Mouse (Mus musculus) embryonic facial prominence, embryonic 10.5 days (tissue): ENCODE results near the gene Prmt7. TPM values are rescaled to one million over a fixed set of nuclear protein-coding genes. Genes with fewer than 3 reads are reported as not detected.

ENCODE experiments used
- DNase-seq: peaks from one replicate; pipeline ENCODE4 v3.0.0-alpha.2; 2017; ENCODE audit warnings: low spot score
- H3K27ac ChIP-seq: fragments of 300-500 bp; sonication (generic); replicated peaks from 2 replicates; pipeline ENCODE4 v1.5.1; 2016; ENCODE audit warnings: mild to moderate bottlenecking
- H3K27me3 ChIP-seq: fragments of 300-500 bp; sonication (generic); replicated peaks from 2 replicates; pipeline ENCODE4 v1.6.1; 2016; ENCODE audit warnings: low read depth, mild to moderate bottlenecking; ENCODE audit not compliant: poor library complexity, severe bottlenecking
- H3K36me3 ChIP-seq: fragments of 300-500 bp; sonication (generic); replicated peaks from 2 replicates; pipeline ENCODE4 v1.6.1; 2016; ENCODE audit warnings: mild to moderate bottlenecking, moderate library complexity
- H3K4me1 ChIP-seq: fragments of 300-500 bp; sonication (generic); 2 replicates; pipeline ENCODE4 v1.6.1; 2016
- H3K4me3 ChIP-seq: fragments of 300-500 bp; sonication (generic); 2 replicates; pipeline ENCODE4 v1.5.1; 2016; ENCODE audit warnings: mild to moderate bottlenecking, moderate library complexity
- H3K9me3 ChIP-seq: fragments of 300-500 bp; sonication (generic); 2 replicates; pipeline ENCODE4 v1.6.1; 2016; ENCODE audit warnings: mild to moderate bottlenecking
- WGBS: fragments of 180-500 bp; shearing (Covaris S2); methylation state at CpG from one replicate; pipeline ENCODE4 v1.1.7; 2016; 5-methylcytosine and 5-hydroxymethylcytosine counted together
- polyA plus RNA-seq: library from polyadenylated mRNA; unstranded; fragments of >200 nt; fragmentation: Nextera tagmentation; extraction: Ambion mirVana; gene quantifications from 2 replicates; pipeline ENCODE4 v1.2.1, GENCODE M21; 2016

Gene Prmt7
- polyA plus RNA-seq, 1 experiment from 2014 or later = 75.8 TPM

GRCm38 (mm10) chr8:106273468-106273867, 62.7 kb downstream of the Prmt7 start:
- Histone ChIP-seq H3K27ac (no peak overlapping the region), H3K36me3 (no peaks in the 10 kb centered on the region), H3K9me3 (no peaks in the 10 kb centered on the region), H3K4me3 (no peak overlapping the region), H3K27me3 (no peaks in the 10 kb centered on the region), H3K4me1 (peaks cover 41% of the 10 kb centered on the region)
- 82% methylated on average over 3 of the region's 3 CpGs for WGBS
- no peak for DNase-seq

GRCm38 (mm10) chr8:106276709-106277317, 66.1 kb downstream of the Prmt7 start:
- DNase-seq = no peak
- H3K9me3 ChIP-seq = no peaks in the 10 kb centered on the region
- no peak overlapping the region for H3K4me3 ChIP-seq
- no peak overlapping the region for H3K27ac ChIP-seq
- H3K36me3 ChIP-seq = no peaks in the 10 kb centered on the region
- no peaks in the 10 kb centered on the region for H3K27me3 ChIP-seq
- peaks cover 23% of the 10 kb centered on the region for H3K4me1 ChIP-seq
- 83% methylated on average over 5 of the region's 5 CpGs for WGBS

- Histone ChIP-seq H3K4me1 (peaks cover 20% of the 10 kb centered on the region), H3K9me3 (no peaks in the 10 kb centered on the region), H3K36me3 (no peaks in the 10 kb centered on the region), H3K4me3 (no peak overlapping the region), H3K27me3 (no peaks in the 10 kb centered on the region), H3K27ac (no peak overlapping the region; the same call in 1 of the 2 replicates)
- WGBS = 78% methylated on average over 11 of the region's 11 CpGs
- DNase-seq = no peak
Measured at GRCm38 (mm10) chr8:106278367-106279042, 67.8 kb downstream of the Prmt7 start.

- H3K9me3 ChIP-seq = no peaks in the 10 kb centered on the region
- DNase-seq = no peak
- no peak overlapping the region for H3K27ac ChIP-seq
- no peaks in the 10 kb centered on the region for H3K27me3 ChIP-seq
- H3K4me3 ChIP-seq = no peak overlapping the region
- no peaks in the 10 kb centered on the region for H3K36me3 ChIP-seq
- WGBS = 51% methylated on average over 5 of the region's 5 CpGs
- H3K4me1 ChIP-seq = peaks cover 20% of the 10 kb centered on the region
Measured at GRCm38 (mm10) chr8:106280154-106280553, 69.4 kb downstream of the Prmt7 start.

GRCm38 (mm10) chr8:106280844-106281243, 70.1 kb downstream of the Prmt7 start:
- no peak for DNase-seq
- no peaks in the 10 kb centered on the region for H3K9me3 ChIP-seq
- peaks cover 20% of the 10 kb centered on the region for H3K4me1 ChIP-seq
- H3K27me3 ChIP-seq = no peaks in the 10 kb centered on the region
- no peak overlapping the region for H3K27ac ChIP-seq
- no peaks in the 10 kb centered on the region for H3K36me3 ChIP-seq
- WGBS = 46% methylated on average over 4 of the region's 4 CpGs
- no peak overlapping the region for H3K4me3 ChIP-seq

GRCm38 (mm10) chr8:106287445-106287844, 76.7 kb downstream of the Prmt7 start:
- WGBS = 23% methylated on average over 2 of the region's 2 CpGs
- no peaks in the 10 kb centered on the region for H3K9me3 ChIP-seq
- H3K36me3 ChIP-seq = no peaks in the 10 kb centered on the region
- DNase-seq = no peak
- no peaks in the 10 kb centered on the region for H3K27me3 ChIP-seq
- H3K27ac ChIP-seq = no peak overlapping the region; the same call in 1 of the 2 replicates
- H3K4me3 ChIP-seq = no peak overlapping the region
- H3K4me1 ChIP-seq = peaks cover 15% of the 10 kb centered on the region

GRCm38 (mm10) chr8:106288732-106289131, 78.0 kb downstream of the Prmt7 start:
- Histone ChIP-seq H3K9me3 (no peaks in the 10 kb centered on the region), H3K27me3 (no peaks in the 10 kb centered on the region), H3K4me1 (peaks cover 16% of the 10 kb centered on the region; the same call in 1 of the 2 replicates), H3K27ac (no peak overlapping the region; the same call in 1 of the 2 replicates), H3K4me3 (no peak overlapping the region), H3K36me3 (no peaks in the 10 kb centered on the region)
- DNase-seq = no peak
- WGBS = 33% methylated on average over 3 of the region's 3 CpGs

- Histone ChIP-seq H3K27me3 (no peaks in the 10 kb centered on the region), H3K4me3 (no peak overlapping the region), H3K9me3 (no peaks in the 10 kb centered on the region), H3K27ac (no peak overlapping the region), H3K36me3 (no peaks in the 10 kb centered on the region), H3K4me1 (peaks cover 16% of the 10 kb centered on the region; the same call in 1 of the 2 replicates)
- DNase-seq = no peak
- 63% methylated on average over 7 of the region's 7 CpGs for WGBS
Measured at GRCm38 (mm10) chr8:106289464-106289863, 78.7 kb downstream of the Prmt7 start.

GRCm38 (mm10) chr8:106292484-106293396, 82.0 kb downstream of the Prmt7 start:
- DNase-seq = no peak
- Histone ChIP-seq H3K4me1 (peaks cover 7% of the 10 kb centered on the region; the same call in 1 of the 2 replicates), H3K27me3 (no peaks in the 10 kb centered on the region), H3K36me3 (no peaks in the 10 kb centered on the region), H3K9me3 (no peaks in the 10 kb centered on the region), H3K4me3 (no peak overlapping the region), H3K27ac (no peak overlapping the region)
- WGBS = 79% methylated on average over 20 of the region's 20 CpGs

GRCm38 (mm10) chr8:106298261-106298660, 87.5 kb downstream of the Prmt7 start:
- H3K27me3 ChIP-seq = no peaks in the 10 kb centered on the region
- H3K4me3 ChIP-seq = no peak overlapping the region
- WGBS = 72% methylated on average over 5 of the region's 5 CpGs
- no peaks in the 10 kb centered on the region for H3K9me3 ChIP-seq
- no peaks in the 10 kb centered on the region for H3K4me1 ChIP-seq
- no peak for DNase-seq
- no peaks in the 10 kb centered on the region for H3K36me3 ChIP-seq
- H3K27ac ChIP-seq = no peak overlapping the region

- WGBS = 82% methylated on average over 1 of the region's 1 CpGs
- Histone ChIP-seq H3K36me3 (no peaks in the 10 kb centered on the region), H3K4me1 (no peaks in the 10 kb centered on the region), H3K9me3 (no peaks in the 10 kb centered on the region), H3K27ac (no peak overlapping the region), H3K27me3 (no peaks in the 10 kb centered on the region), H3K4me3 (no peak overlapping the region)
- DNase-seq = no peak
Measured at GRCm38 (mm10) chr8:106298846-106299245, 88.1 kb downstream of the Prmt7 start.

GRCm38 (mm10) chr8:106299686-106300085, 89.0 kb downstream of the Prmt7 start:
- H3K4me3 ChIP-seq = no peak overlapping the region
- H3K9me3 ChIP-seq = no peaks in the 10 kb centered on the region
- 83% methylated on average over 3 of the region's 3 CpGs for WGBS
- no peak overlapping the region for H3K27ac ChIP-seq
- H3K36me3 ChIP-seq = no peaks in the 10 kb centered on the region
- no peak for DNase-seq
- H3K4me1 ChIP-seq = no peaks in the 10 kb centered on the region
- H3K27me3 ChIP-seq = no peaks in the 10 kb centered on the region
